Mouse (Mus musculus): ENCODE data around the gene AL732309.1. TPM values are rescaled to one million over a fixed set of nuclear protein-coding genes. Genes with fewer than 3 reads are reported as not detected.

The AL732309.1 gene
- polyA plus RNA-seq, 1 experiment from 2014 or later = 8.5 TPM

DNA sequence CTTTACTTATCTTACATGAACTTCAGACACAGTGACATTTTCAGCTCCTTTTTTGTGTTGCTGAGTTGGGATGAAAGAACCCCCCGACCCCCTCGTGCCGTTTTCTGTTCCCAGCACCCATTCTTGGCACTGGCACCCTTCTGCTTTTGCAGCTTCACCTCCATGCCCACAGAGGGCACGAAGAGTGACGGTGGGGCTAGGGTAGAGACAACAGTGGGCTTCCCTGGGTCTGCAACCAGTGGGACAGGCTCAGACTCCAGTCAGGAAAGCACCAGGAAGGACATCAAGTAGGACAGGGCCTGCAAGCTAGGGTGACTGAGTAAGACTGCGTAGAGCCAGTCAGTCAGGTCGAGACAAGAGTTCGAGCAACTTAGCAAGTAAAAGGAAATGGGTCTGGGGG is 6.4 kb downstream of the AL732309.1 start:
- Histone ChIP-seq H3K9me3 (ENCODE audit: control insufficient read depth, low read depth, low read length) (no peaks in the 10 kb centered on the region), H3K4me2 (replicated peaks; ENCODE audit: low read depth, low read length) (peak overlapping the region; percentile 97), H3K27ac (ENCODE audit: low read length) (peak overlapping the region; percentile 58; the same call in 1 of the 2 replicates), H3K4me3 (ENCODE audit: low read depth, low read length) (peak overlapping the region; percentile 29), H3K9ac (replicated peaks; ENCODE audit: low read depth, low read length) (no peak overlapping the region), H3K36me3 (ENCODE audit: control insufficient read depth, insufficient read depth, low read length) (no peaks in the 10 kb centered on the region), H3K4me1 (ENCODE audit: control insufficient read depth, insufficient read depth, low read length) (peaks cover 18% of the 10 kb centered on the region; the same call in 1 of the 2 replicates), H3K27me3 (ENCODE audit: control insufficient read depth, insufficient read depth, low read length) (0 out of 2 replicates have a peak, but pooled peaks cover 11% of the 10 kb centered on the region)
- WGBS = 49% methylated on average over 8 of the region's 8 CpGs
- peak; percentile 5; the same call in 1 of the 2 replicates for ATAC-seq (ENCODE audit: insufficient number of reproducible peaks, insufficient read depth, low FRiP score, low read depth)

DNA sequence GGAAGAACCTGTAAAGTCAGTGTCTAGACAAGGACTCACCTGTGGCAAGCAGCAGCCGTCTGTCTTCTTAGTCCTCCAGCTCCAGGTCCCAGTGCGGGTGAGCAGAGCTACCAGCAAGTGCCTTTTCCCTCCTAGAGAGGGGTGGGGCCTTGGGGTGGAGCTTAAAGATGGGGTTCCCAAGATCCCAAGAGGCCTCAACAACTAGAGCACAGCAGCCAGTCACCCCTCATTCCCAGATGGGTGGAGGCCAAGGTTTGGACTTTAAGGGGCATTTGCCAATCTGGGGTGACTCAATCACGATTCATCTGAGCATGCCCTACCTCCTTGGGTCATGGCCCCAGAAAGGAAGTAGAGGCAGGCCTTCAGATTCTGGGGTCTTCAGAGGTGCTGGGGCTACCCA is 6.9 kb downstream of the AL732309.1 start:
- Histone ChIP-seq H3K4me3 (ENCODE audit: low read depth, low read length) (no peak overlapping the region), H3K36me3 (ENCODE audit: control insufficient read depth, insufficient read depth, low read length) (no peaks in the 10 kb centered on the region), H3K9ac (replicated peaks; ENCODE audit: low read depth, low read length) (no peak overlapping the region), H3K9me3 (ENCODE audit: control insufficient read depth, low read depth, low read length) (no peaks in the 10 kb centered on the region), H3K4me1 (ENCODE audit: control insufficient read depth, insufficient read depth, low read length) (peaks cover 18% of the 10 kb centered on the region; the same call in 1 of the 2 replicates), H3K27me3 (ENCODE audit: control insufficient read depth, insufficient read depth, low read length) (0 out of 2 replicates have a peak, but pooled peaks cover 11% of the 10 kb centered on the region), H3K27ac (ENCODE audit: low read length) (no peak overlapping the region), H3K4me2 (replicated peaks; ENCODE audit: low read depth, low read length) (no peak overlapping the region)
- 96% methylated on average over 3 of the region's 3 CpGs for WGBS
- ATAC-seq (ENCODE audit: insufficient number of reproducible peaks, insufficient read depth, low FRiP score, low read depth) = no peak

DNA sequence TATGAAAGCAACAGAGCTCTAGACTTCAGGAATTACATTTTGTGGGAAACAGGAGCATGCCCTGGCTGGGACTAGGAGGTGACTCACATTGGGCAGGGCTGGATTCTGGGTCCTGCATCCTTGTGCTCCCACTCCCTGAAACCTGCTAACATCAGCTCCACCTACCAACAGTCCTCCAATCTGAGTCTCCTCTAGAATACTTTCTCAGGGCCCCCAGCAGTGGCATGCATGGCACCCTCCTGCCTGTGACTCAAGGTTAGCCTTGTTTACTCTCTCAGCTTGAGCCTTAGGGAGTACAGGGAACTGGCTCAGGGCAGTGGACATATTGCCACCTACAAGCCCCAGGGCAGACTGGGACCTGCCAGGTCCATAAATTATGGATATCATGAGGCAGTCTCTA is 8.6 kb downstream of the AL732309.1 start:
- Histone ChIP-seq H3K9me3 (ENCODE audit: control insufficient read depth, low read depth, low read length) (no peaks in the 10 kb centered on the region), H3K27me3 (ENCODE audit: control insufficient read depth, insufficient read depth, low read length) (0 out of 2 replicates have a peak, but pooled peaks cover 11% of the 10 kb centered on the region), H3K27ac (ENCODE audit: low read length) (no peak overlapping the region), H3K36me3 (ENCODE audit: control insufficient read depth, insufficient read depth, low read length) (no peaks in the 10 kb centered on the region), H3K4me1 (ENCODE audit: control insufficient read depth, insufficient read depth, low read length) (peaks cover 18% of the 10 kb centered on the region; the same call in 1 of the 2 replicates), H3K4me2 (replicated peaks; ENCODE audit: low read depth, low read length) (no peak overlapping the region), H3K4me3 (ENCODE audit: low read depth, low read length) (no peak overlapping the region), H3K9ac (replicated peaks; ENCODE audit: low read depth, low read length) (no peak overlapping the region)
- ATAC-seq (ENCODE audit: insufficient number of reproducible peaks, insufficient read depth, low FRiP score, low read depth) = no peak

DNA sequence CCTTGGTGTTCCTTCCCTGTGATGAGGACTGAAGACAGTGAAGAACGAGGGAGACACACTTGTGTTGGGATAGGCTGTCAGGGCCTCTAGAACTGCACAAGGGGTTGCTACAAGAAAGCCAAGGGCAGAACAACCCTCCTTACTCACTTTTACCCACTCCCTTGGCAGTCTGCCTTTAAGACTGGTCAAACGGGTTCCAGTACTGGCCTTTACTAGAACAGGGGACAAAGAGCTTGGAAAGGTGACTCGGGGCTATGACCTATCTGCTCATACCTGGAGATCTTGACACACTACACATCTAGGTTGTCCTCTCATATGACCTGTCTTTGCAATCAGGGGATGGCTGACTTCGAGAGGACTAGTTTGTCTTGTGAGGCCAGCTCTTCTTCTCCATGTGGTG is 9.1 kb downstream of the AL732309.1 start:
- no peak for ATAC-seq (ENCODE audit: insufficient number of reproducible peaks, insufficient read depth, low FRiP score, low read depth)
- H3K27ac ChIP-seq (ENCODE audit: low read length) = no peak overlapping the region
- 60% methylated on average over 4 of the region's 4 CpGs for WGBS
- peaks cover 18% of the 10 kb centered on the region; the same call in 1 of the 2 replicates for H3K4me1 ChIP-seq (ENCODE audit: control insufficient read depth, insufficient read depth, low read length)
- H3K4me3 ChIP-seq (ENCODE audit: low read depth, low read length) = no peak overlapping the region
- 0 out of 2 replicates have a peak, but pooled peaks cover 8% of the 10 kb centered on the region for H3K27me3 ChIP-seq (ENCODE audit: control insufficient read depth, insufficient read depth, low read length)
- H3K4me2 ChIP-seq (replicated peaks; ENCODE audit: low read depth, low read length) = no peak overlapping the region
- no peaks in the 10 kb centered on the region for H3K9me3 ChIP-seq (ENCODE audit: control insufficient read depth, low read depth, low read length)
- H3K36me3 ChIP-seq (ENCODE audit: control insufficient read depth, insufficient read depth, low read length) = no peaks in the 10 kb centered on the region
- no peak overlapping the region for H3K9ac ChIP-seq (replicated peaks; ENCODE audit: low read depth, low read length)

DNA sequence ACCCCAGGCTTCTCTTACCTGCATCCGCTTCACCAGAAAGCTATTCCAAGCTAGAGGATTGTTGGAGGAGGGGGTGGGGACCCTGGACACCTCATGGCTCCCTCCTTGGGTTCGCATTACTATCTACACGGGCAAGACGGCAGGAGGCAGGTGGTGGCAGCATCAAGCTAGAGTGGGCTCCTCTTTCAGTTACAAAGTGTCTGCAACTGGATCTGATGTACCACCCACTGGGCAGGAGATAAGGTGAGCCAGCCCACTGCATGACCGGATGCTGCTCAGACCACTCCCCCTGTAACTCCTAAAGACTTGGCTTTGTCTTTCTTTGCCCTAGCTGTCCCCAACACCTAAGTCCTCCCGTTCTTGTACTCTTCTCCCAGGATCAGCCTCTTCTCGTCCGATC is 10.0 kb downstream of the AL732309.1 start, which contains the start of gene Rnf224:
Gene Rnf224, minus strand, starts transcription at position 174 of the 400 bp plus-strand sequence.
- no peak for ATAC-seq (ENCODE audit: insufficient number of reproducible peaks, insufficient read depth, low FRiP score, low read depth)
- Histone ChIP-seq H3K27me3 (ENCODE audit: control insufficient read depth, insufficient read depth, low read length) (0 out of 2 replicates have a peak, but pooled peaks cover 3% of the 10 kb centered on the region), H3K36me3 (ENCODE audit: control insufficient read depth, insufficient read depth, low read length) (no peaks in the 10 kb centered on the region), H3K27ac (ENCODE audit: low read length) (no peak within 1 kb of the TSS), H3K9ac (replicated peaks; ENCODE audit: low read depth, low read length) (no peak within 1 kb of the TSS; the same call in 1 of the 2 replicates), H3K4me2 (replicated peaks; ENCODE audit: low read depth, low read length) (no peak within 1 kb of the TSS), H3K4me3 (ENCODE audit: low read depth, low read length) (no peak within 1 kb of the TSS), H3K9me3 (ENCODE audit: control insufficient read depth, low read depth, low read length) (no peaks in the 10 kb centered on the region), H3K4me1 (ENCODE audit: control insufficient read depth, insufficient read depth, low read length) (peaks cover 16% of the 10 kb centered on the region; the same call in 1 of the 2 replicates)
- 34% methylated on average over 8 of the region's 8 CpGs for WGBS

DNA sequence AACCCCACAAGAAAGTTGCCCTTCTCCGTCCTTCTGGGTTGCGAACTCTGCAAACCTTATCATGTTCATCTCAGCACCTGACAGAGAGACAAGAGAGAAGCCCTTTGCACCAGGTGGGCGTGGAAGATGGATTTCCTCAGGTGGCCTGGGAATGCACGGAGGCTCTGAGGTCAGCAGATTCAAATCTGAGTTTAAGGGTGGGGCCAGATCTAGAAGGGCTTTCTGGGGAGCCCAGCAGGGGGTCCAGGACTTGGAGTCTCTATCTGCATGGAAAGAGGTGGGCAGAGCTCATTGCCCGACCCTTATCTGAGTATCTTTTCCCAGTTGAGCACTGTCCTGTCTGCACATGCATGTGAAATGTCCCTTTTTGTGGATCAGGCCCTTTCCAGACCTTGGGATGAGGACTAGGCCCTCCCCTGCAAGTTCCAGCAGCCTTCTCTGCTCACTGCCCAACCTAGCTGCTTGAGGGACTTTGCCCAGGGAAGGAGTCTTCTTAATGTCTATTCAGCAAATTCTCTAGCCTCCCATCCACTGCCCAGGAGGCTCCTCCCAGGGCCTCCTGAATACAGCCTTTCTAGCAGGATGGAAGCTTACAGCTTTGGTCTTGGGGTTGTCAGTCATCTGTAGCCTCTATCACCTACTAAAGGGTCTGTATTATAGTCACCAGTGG is 12.0 kb downstream of the AL732309.1 start:
- no peaks in the 10 kb centered on the region for H3K36me3 ChIP-seq (ENCODE audit: control insufficient read depth, insufficient read depth, low read length)
- H3K9me3 ChIP-seq (ENCODE audit: control insufficient read depth, low read depth, low read length) = no peaks in the 10 kb centered on the region
- H3K27me3 ChIP-seq (ENCODE audit: control insufficient read depth, insufficient read depth, low read length) = no peaks in the 10 kb centered on the region
- no peak overlapping the region for H3K4me3 ChIP-seq (ENCODE audit: low read depth, low read length)
- no peak overlapping the region for H3K27ac ChIP-seq (ENCODE audit: low read length)
- ATAC-seq (ENCODE audit: insufficient number of reproducible peaks, insufficient read depth, low FRiP score, low read depth) = no peak
- H3K4me1 ChIP-seq (ENCODE audit: control insufficient read depth, insufficient read depth, low read length) = 0 out of 2 replicates have a peak, but pooled peaks cover 4% of the 10 kb centered on the region
- 56% methylated on average over 5 of the region's 5 CpGs for whole genome bisulfite sequencing
- no peak overlapping the region for H3K4me2 ChIP-seq (replicated peaks; ENCODE audit: low read depth, low read length)
- H3K9ac ChIP-seq (replicated peaks; ENCODE audit: low read depth, low read length) = no peak overlapping the region

DNA sequence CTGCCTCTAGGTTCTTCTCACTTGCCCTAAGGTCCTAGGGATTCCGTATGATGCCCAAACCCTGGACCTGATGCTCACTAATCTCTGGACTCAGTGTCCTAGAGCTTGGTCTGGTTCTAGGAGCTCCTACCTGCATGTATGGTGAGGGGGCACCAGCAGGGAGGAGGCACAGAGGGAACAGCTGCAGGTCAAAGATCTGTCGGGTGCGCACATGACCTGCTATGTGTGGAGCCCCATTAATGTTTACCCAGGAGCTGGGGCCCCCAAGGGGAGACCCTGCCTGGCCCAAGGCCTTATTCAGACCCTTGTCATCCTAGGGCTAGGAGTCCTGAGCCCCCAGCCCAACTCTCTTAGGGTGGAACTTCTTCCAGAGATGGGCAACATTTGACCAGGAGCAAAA is 12.6 kb downstream of the AL732309.1 start, which contains the start of gene Slc34a3:
Gene Slc34a3, minus strand, starts transcription at position 315 of the 400 bp plus-strand sequence.
- no peak within 1 kb of the TSS for H3K9ac ChIP-seq (replicated peaks; ENCODE audit: low read depth, low read length)
- no peak for ATAC-seq (ENCODE audit: insufficient number of reproducible peaks, insufficient read depth, low FRiP score, low read depth)
- WGBS = 65% methylated on average over 3 of the region's 3 CpGs
- H3K4me2 ChIP-seq (replicated peaks; ENCODE audit: low read depth, low read length) = no peak within 1 kb of the TSS
- H3K4me1 ChIP-seq (ENCODE audit: control insufficient read depth, insufficient read depth, low read length) = 0 out of 2 replicates have a peak, but pooled peaks cover 4% of the 10 kb centered on the region
- no peak within 1 kb of the TSS for H3K27ac ChIP-seq (ENCODE audit: low read length)
- no peaks in the 10 kb centered on the region for H3K36me3 ChIP-seq (ENCODE audit: control insufficient read depth, insufficient read depth, low read length)
- no peaks in the 10 kb centered on the region for H3K27me3 ChIP-seq (ENCODE audit: control insufficient read depth, insufficient read depth, low read length)
- no peak within 1 kb of the TSS for H3K4me3 ChIP-seq (ENCODE audit: low read depth, low read length)
- no peaks in the 10 kb centered on the region for H3K9me3 ChIP-seq (ENCODE audit: control insufficient read depth, low read depth, low read length)

DNA sequence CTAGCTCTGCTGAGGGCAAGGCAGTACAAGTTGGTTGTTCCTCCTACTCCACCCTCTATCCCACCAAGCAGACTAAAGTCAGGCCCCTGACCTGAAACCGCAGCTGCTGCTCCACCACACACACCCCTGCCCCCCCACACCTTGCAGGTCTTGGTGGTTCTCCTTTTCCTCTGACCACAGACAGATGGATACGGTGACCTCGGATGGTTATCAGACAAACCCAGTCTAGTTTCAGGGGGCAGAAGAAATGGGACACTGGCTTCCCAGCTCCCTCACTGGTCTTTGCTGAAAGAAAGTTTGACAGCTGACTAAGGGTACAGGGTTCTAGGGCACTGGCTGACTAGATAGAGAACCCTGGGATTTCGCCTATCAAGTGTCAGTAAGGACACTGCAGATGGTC is 13.2 kb downstream of the AL732309.1 start:
- H3K9me3 ChIP-seq (ENCODE audit: control insufficient read depth, low read depth, low read length) = no peaks in the 10 kb centered on the region
- H3K36me3 ChIP-seq (ENCODE audit: control insufficient read depth, insufficient read depth, low read length) = no peaks in the 10 kb centered on the region
- no peaks in the 10 kb centered on the region for H3K27me3 ChIP-seq (ENCODE audit: control insufficient read depth, insufficient read depth, low read length)
- H3K27ac ChIP-seq (ENCODE audit: low read length) = no peak overlapping the region
- no peak overlapping the region for H3K9ac ChIP-seq (replicated peaks; ENCODE audit: low read depth, low read length)
- H3K4me2 ChIP-seq (replicated peaks; ENCODE audit: low read depth, low read length) = no peak overlapping the region
- WGBS = 78% methylated on average over 4 of the region's 4 CpGs
- ATAC-seq (ENCODE audit: insufficient number of reproducible peaks, insufficient read depth, low FRiP score, low read depth) = no peak
- no peak overlapping the region for H3K4me3 ChIP-seq (ENCODE audit: low read depth, low read length)
- 0 out of 2 replicates have a peak, but pooled peaks cover 4% of the 10 kb centered on the region for H3K4me1 ChIP-seq (ENCODE audit: control insufficient read depth, insufficient read depth, low read length)

Measured in stomach, embryonic 14.5 days (tissue).